Mouse (Mus musculus) midbrain, embryonic 12.5 days (tissue): ENCODE measurements around the gene Maats1. TPM values are rescaled to one million over a fixed set of nuclear protein-coding genes. Genes with fewer than 3 reads are reported as not detected.

Experiments
- ATAC-seq: fragments of 200-750 bp; cut with Nextera tagmentation; 2 replicates; pipeline ENCODE4 v1.8.0; 2017; ENCODE audit warnings: low read depth, moderate TSS enrichment, moderate library complexity; ENCODE audit not compliant: low FRiP score
- H3K27ac ChIP-seq: fragments of 300-500 bp; sonication (generic); replicated peaks from 2 replicates; pipeline ENCODE4 v1.5.1; 2016; ENCODE audit warnings: mild to moderate bottlenecking
- H3K27me3 ChIP-seq: fragments of 300-500 bp; sonication (generic); 2 replicates; pipeline ENCODE4 v1.6.1; 2016; ENCODE audit warnings: mild to moderate bottlenecking
- H3K36me3 ChIP-seq: fragments of 300-500 bp; sonication (generic); 2 replicates; pipeline ENCODE4 v1.6.1; 2016
- H3K4me1 ChIP-seq: fragments of 300-500 bp; sonication (generic); 2 replicates; pipeline ENCODE4 v1.6.1; 2016
- H3K4me2 ChIP-seq: fragments of 300-500 bp; sonication (generic); replicated peaks from 2 replicates; pipeline ENCODE4 v1.6.1; 2016; ENCODE audit warnings: mild to moderate bottlenecking, moderate library complexity
- H3K4me3 ChIP-seq: fragments of 300-500 bp; sonication (generic); 2 replicates; pipeline ENCODE4 v1.5.1; 2016; ENCODE audit warnings: mild to moderate bottlenecking
- H3K9ac ChIP-seq: fragments of 300-500 bp; sonication (generic); replicated peaks from 2 replicates; pipeline ENCODE4 v1.6.1; 2016; ENCODE audit warnings: mild to moderate bottlenecking, moderate library complexity
- H3K9me3 ChIP-seq: fragments of 300-500 bp; sonication (generic); 2 replicates; pipeline ENCODE4 v1.6.1; 2016; ENCODE audit warnings: mild to moderate bottlenecking
- WGBS: fragments of 180-500 bp; shearing (Covaris S2); methylation state at CpG from one replicate; pipeline ENCODE4 v1.1.7; 2016; 5-methylcytosine and 5-hydroxymethylcytosine counted together
- polyA plus RNA-seq: library from polyadenylated mRNA; unstranded; fragments of >200 nt; fragmentation: Nextera tagmentation; extraction: Ambion mirVana; gene quantifications from 2 replicates; pipeline ENCODE4 v1.2.1, GENCODE M21; 2016

Maats1 gene
- polyA plus RNA-seq, 1 experiment from 2014 or later: 0.51 TPM

GRCm38 (mm10) chr16:38282559-38283160 is 59.3 kb downstream of the Maats1 start:
- ATAC-seq: no peak
- H3K9me3 ChIP-seq: no peaks in the 10 kb centered on the region
- no peaks in the 10 kb centered on the region for H3K4me1 ChIP-seq
- no peak overlapping the region for H3K4me2 ChIP-seq
- no peak overlapping the region for H3K4me3 ChIP-seq
- H3K9ac ChIP-seq: no peak overlapping the region
- WGBS: 87% methylated on average over 7 of the region's 7 CpGs
- no peak overlapping the region for H3K27ac ChIP-seq
- no peaks in the 10 kb centered on the region for H3K36me3 ChIP-seq
- H3K27me3 ChIP-seq: no peaks in the 10 kb centered on the region

- ATAC-seq: no peak
- no peaks in the 10 kb centered on the region for H3K36me3 ChIP-seq
- H3K4me1 ChIP-seq: no peaks in the 10 kb centered on the region
- H3K9me3 ChIP-seq: 0 out of 2 replicates have a peak, but pooled peaks cover 4% of the 10 kb centered on the region
- no peaks in the 10 kb centered on the region for H3K27me3 ChIP-seq
- H3K4me2 ChIP-seq: no peak overlapping the region
- no peak overlapping the region for H3K27ac ChIP-seq
- no peak overlapping the region for H3K4me3 ChIP-seq
- H3K9ac ChIP-seq: no peak overlapping the region
- WGBS: 80% methylated on average over 7 of the region's 7 CpGs
Measured at GRCm38 (mm10) chr16:38280951-38281350, 61.0 kb downstream of the Maats1 start.

- Histone ChIP-seq H3K9me3 (0 out of 2 replicates have a peak, but pooled peaks cover 4% of the 10 kb centered on the region), H3K36me3 (no peaks in the 10 kb centered on the region), H3K4me1 (no peaks in the 10 kb centered on the region), H3K27me3 (no peaks in the 10 kb centered on the region), H3K4me3 (no peak overlapping the region), H3K4me2 (no peak overlapping the region), H3K27ac (no peak overlapping the region), H3K9ac (no peak overlapping the region)
- ATAC-seq: no peak
- 92% methylated on average over 5 of the region's 5 CpGs for WGBS
Measured at GRCm38 (mm10) chr16:38279794-38280193, 62.1 kb downstream of the Maats1 start.

- H3K4me3 ChIP-seq: no peak overlapping the region
- no peaks in the 10 kb centered on the region for H3K36me3 ChIP-seq
- WGBS: 85% methylated on average over 2 of the region's 2 CpGs
- H3K9ac ChIP-seq: no peak overlapping the region
- H3K27ac ChIP-seq: no peak overlapping the region
- H3K4me2 ChIP-seq: no peak overlapping the region
- 0 out of 2 replicates have a peak, but pooled peaks cover 4% of the 10 kb centered on the region for H3K9me3 ChIP-seq
- H3K4me1 ChIP-seq: peaks cover 16% of the 10 kb centered on the region; the same call in 1 of the 2 replicates
- no peak for ATAC-seq
- no peaks in the 10 kb centered on the region for H3K27me3 ChIP-seq
Measured at GRCm38 (mm10) chr16:38274737-38275136, 67.2 kb downstream of the Maats1 start.

- H3K27ac ChIP-seq: no peak overlapping the region
- H3K27me3 ChIP-seq: no peaks in the 10 kb centered on the region
- H3K4me2 ChIP-seq: no peak overlapping the region
- no peak overlapping the region for H3K9ac ChIP-seq
- 0 out of 2 replicates have a peak, but pooled peaks cover 4% of the 10 kb centered on the region for H3K9me3 ChIP-seq
- no peak overlapping the region for H3K4me3 ChIP-seq
- ATAC-seq: peak; percentile 54; the same call in 1 of the 2 replicates
- peaks cover 16% of the 10 kb centered on the region; the same call in 1 of the 2 replicates for H3K4me1 ChIP-seq
- 37% methylated on average over 5 of the region's 5 CpGs for WGBS
- H3K36me3 ChIP-seq: no peaks in the 10 kb centered on the region
Measured at GRCm38 (mm10) chr16:38272483-38272882, 69.5 kb downstream of the Maats1 start.

- ATAC-seq: no peak
- H3K9me3 ChIP-seq: no peaks in the 10 kb centered on the region
- no peak overlapping the region for H3K27ac ChIP-seq
- peaks cover 16% of the 10 kb centered on the region; the same call in 1 of the 2 replicates for H3K4me1 ChIP-seq
- no peaks in the 10 kb centered on the region for H3K36me3 ChIP-seq
- no peak overlapping the region for H3K4me3 ChIP-seq
- WGBS: 80% methylated on average over 3 of the region's 3 CpGs
- no peaks in the 10 kb centered on the region for H3K27me3 ChIP-seq
- no peak overlapping the region for H3K9ac ChIP-seq
- no peak overlapping the region for H3K4me2 ChIP-seq
Measured at GRCm38 (mm10) chr16:38271601-38272000, 70.3 kb downstream of the Maats1 start.

- Histone ChIP-seq H3K27ac (no peak overlapping the region), H3K9ac (no peak overlapping the region), H3K27me3 (no peaks in the 10 kb centered on the region), H3K9me3 (no peaks in the 10 kb centered on the region), H3K36me3 (no peaks in the 10 kb centered on the region), H3K4me3 (no peak overlapping the region), H3K4me2 (no peak overlapping the region), H3K4me1 (no peaks in the 10 kb centered on the region)
- WGBS: 93% methylated on average over 9 of the region's 9 CpGs
- no peak for ATAC-seq
Measured at GRCm38 (mm10) chr16:38255927-38256326, 86.0 kb downstream of the Maats1 start.

GRCm38 (mm10) chr16:38255107-38255506 is 86.8 kb downstream of the Maats1 start:
- Histone ChIP-seq H3K4me2 (no peak overlapping the region), H3K27me3 (no peaks in the 10 kb centered on the region), H3K9ac (no peak overlapping the region), H3K36me3 (no peaks in the 10 kb centered on the region), H3K4me3 (no peak overlapping the region), H3K4me1 (no peaks in the 10 kb centered on the region), H3K27ac (no peak overlapping the region), H3K9me3 (no peaks in the 10 kb centered on the region)
- 78% methylated on average over 4 of the region's 4 CpGs for WGBS
- no peak for ATAC-seq

GRCm38 (mm10) chr16:38254001-38254400 is 87.9 kb downstream of the Maats1 start:
- ATAC-seq: no peak
- no peak overlapping the region for H3K4me3 ChIP-seq
- no peaks in the 10 kb centered on the region for H3K4me1 ChIP-seq
- no peaks in the 10 kb centered on the region for H3K9me3 ChIP-seq
- H3K36me3 ChIP-seq: no peaks in the 10 kb centered on the region
- H3K27me3 ChIP-seq: no peaks in the 10 kb centered on the region
- no peak overlapping the region for H3K9ac ChIP-seq
- no peak overlapping the region for H3K27ac ChIP-seq
- H3K4me2 ChIP-seq: no peak overlapping the region
- 87% methylated on average over 14 of the region's 14 CpGs for WGBS

- 0 out of 2 replicates have a peak, but pooled peaks cover under 1% of the 10 kb centered on the region for H3K36me3 ChIP-seq
- no peak for ATAC-seq
- H3K9me3 ChIP-seq: no peaks in the 10 kb centered on the region
- WGBS: 94% methylated on average over 6 of the region's 6 CpGs
- H3K4me3 ChIP-seq: no peak overlapping the region
- H3K9ac ChIP-seq: no peak overlapping the region
- no peak overlapping the region for H3K4me2 ChIP-seq
- no peak overlapping the region for H3K27ac ChIP-seq
- peaks cover 5% of the 10 kb centered on the region; the same call in 1 of the 2 replicates for H3K4me1 ChIP-seq
- H3K27me3 ChIP-seq: no peaks in the 10 kb centered on the region
Measured at GRCm38 (mm10) chr16:38250467-38250866, 91.5 kb downstream of the Maats1 start.

GRCm38 (mm10) chr16:38248331-38248961 is 93.5 kb downstream of the Maats1 start:
- Histone ChIP-seq H3K27ac (no peak overlapping the region), H3K4me1 (peaks cover 5% of the 10 kb centered on the region; the same call in 1 of the 2 replicates), H3K9me3 (no peaks in the 10 kb centered on the region), H3K9ac (no peak overlapping the region), H3K36me3 (peaks cover 5% of the 10 kb centered on the region; the same call in 1 of the 2 replicates), H3K27me3 (no peaks in the 10 kb centered on the region), H3K4me3 (no peak overlapping the region), H3K4me2 (no peak overlapping the region)
- ATAC-seq: no peak
- WGBS: 73% methylated on average over 13 of the region's 13 CpGs
